Mouse (Mus musculus) G1E (cell line): ENCODE results near the gene Rai14. TPM values are rescaled to one million over a fixed set of nuclear protein-coding genes. Genes with fewer than 3 reads are reported as not detected.

Source experiments
- ATAC-seq: 2 replicates; pipeline ENCODE4 v1.8.0; 2016; ENCODE audit warnings: mild to moderate bottlenecking; ENCODE audit not compliant: insufficient number of reproducible peaks, poor library complexity, low FRiP score, severe bottlenecking; ENCODE audit errors: extremely low read depth
- DNase-seq: peaks from one replicate; pipeline ENCODE4 v3.0.0; 2012; ENCODE audit warnings: low spot score
- H3K27me3 ChIP-seq: 2 replicates; pipeline ENCODE4 v1.6.1; 2012; ENCODE audit warnings: mild to moderate bottlenecking, low read length, inconsistent platforms; ENCODE audit not compliant: insufficient read depth
- H3K36me3 ChIP-seq: replicated peaks from 2 replicates; pipeline ENCODE3; 2012; ENCODE audit warnings: mild to moderate bottlenecking, inconsistent platforms
- H3K4me1 ChIP-seq: 2 replicates; pipeline ENCODE4 v1.6.1; 2012; ENCODE audit warnings: low read depth, low read length, inconsistent platforms, mixed read lengths; ENCODE audit not compliant: insufficient read depth
- H3K4me3 ChIP-seq: 2 replicates; pipeline ENCODE4 v1.5.1; 2012; ENCODE audit warnings: low read depth, mild to moderate bottlenecking, inconsistent platforms, low read length, moderate library complexity, mixed read lengths
- H3K9me3 ChIP-seq: replicated peaks from 2 replicates; pipeline ENCODE4 v1.6.1; 2012; ENCODE audit warnings: inconsistent platforms
- CTCF ChIP-seq: IDR thresholded peaks from 2 replicates; pipeline ENCODE4 v1.5.1; 2012; ENCODE audit warnings: low read depth, low read length, inconsistent platforms, mixed read lengths
- GATA1 ChIP-seq: IDR thresholded peaks from 2 replicates; pipeline ENCODE4 v1.6.1; 2012; ENCODE audit warnings: borderline replicate concordance, low read length, inconsistent platforms, mixed read lengths
- GATA2 ChIP-seq: IDR thresholded peaks from 2 replicates; pipeline ENCODE4 v1.6.1; 2012; ENCODE audit warnings: low read depth, low read length, inconsistent platforms, borderline replicate concordance
- POLR2AphosphoS5 ChIP-seq: IDR thresholded peaks from 2 replicates; pipeline ENCODE4 v1.6.1; 2012; ENCODE audit warnings: low read depth, low read length, inconsistent platforms; ENCODE audit not compliant: insufficient replicate concordance
- TAL1 ChIP-seq: conservative IDR thresholded peaks from 2 replicates; pipeline ENCODE4 v1.6.1; 2012; ENCODE audit warnings: low read depth, low read length, inconsistent platforms, mixed read lengths
- polyA plus RNA-seq: library from polyadenylated mRNA; stranded (reverse); fragments of >175 nt; gene quantifications from 2 replicates; pipeline ENCODE4 v1.2.3, GENCODE M21; 2012
- total RNA-seq, 2 experiments: library from RNA; stranded (forward) in 1 of 2; stranded (reverse) in 1 of 2; fragments of 200-1000 nt in 1 of 2; fragments of >200 nt in 1 of 2; fragmentation: Nextera tagmentation in 1 of 2; gene quantifications; 2 replicates each; pipeline ENCODE4 v1.2.3; 2014 to 2017

Gene Rai14
- total and polyA plus RNA-seq, 3 experiments = 0.60 TPM; not detected in 2

GRCm38 (mm10) chr15:10665816-10666215 lies 48.6 kb downstream of the Rai14 start:
- no peak for DNase-seq
- H3K36me3 ChIP-seq = no peaks in the 10 kb centered on the region
- H3K27me3 ChIP-seq = no peaks in the 10 kb centered on the region
- TF ChIP-seq CTCF (no peak), GATA2 (no peak), GATA1 (no peak), POLR2AphosphoS5 (no peak), TAL1 (no peak)
- no peak overlapping the region for H3K4me3 ChIP-seq
- no peaks in the 10 kb centered on the region for H3K9me3 ChIP-seq
- H3K4me1 ChIP-seq = no peaks in the 10 kb centered on the region
- no peak for ATAC-seq

- DNase-seq = no peak
- Histone ChIP-seq H3K9me3 (no peaks in the 10 kb centered on the region), H3K4me1 (no peaks in the 10 kb centered on the region)
Observed at GRCm38 (mm10) chr15:10664529-10664898, 49.9 kb downstream of the Rai14 start.

DNA sequence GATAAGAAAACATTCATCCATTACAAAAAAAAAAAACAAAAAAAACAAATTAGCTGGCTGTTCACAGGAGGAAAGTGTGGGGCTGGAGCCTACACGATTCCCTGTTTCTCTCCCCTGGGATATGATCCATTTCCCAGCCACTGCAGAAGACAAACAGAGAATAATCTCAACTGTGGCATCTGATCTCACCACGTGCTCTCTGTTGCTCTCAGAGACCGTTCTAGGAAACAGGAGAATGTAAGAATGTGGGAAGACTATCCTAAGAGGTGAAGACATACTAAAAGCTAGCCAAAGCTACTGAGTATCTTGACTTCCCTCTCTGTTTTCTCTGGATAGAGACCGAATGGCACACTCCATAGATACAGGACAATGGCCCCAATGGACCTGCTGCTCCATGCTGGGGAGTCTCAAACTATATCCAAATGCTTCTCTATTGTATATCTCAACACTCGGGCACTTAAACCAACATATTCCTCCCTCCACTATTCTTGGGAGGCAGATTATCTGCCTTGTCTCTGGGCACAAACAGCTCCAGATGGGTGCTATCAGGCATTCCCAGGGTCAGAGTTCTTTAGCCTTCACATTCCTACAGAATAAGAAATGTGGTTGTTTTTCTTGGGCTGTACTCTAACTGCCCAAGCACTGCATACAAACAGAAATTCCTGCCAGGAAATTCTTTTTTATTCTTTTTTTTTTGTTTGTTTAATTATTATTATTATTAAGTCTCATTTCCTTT lies 50.5 kb downstream of the Rai14 start:
- ATAC-seq (no peak), DNase-seq (no peak)
- H3K4me3 ChIP-seq = no peak overlapping the region
- no peak for TF ChIP-seq POLR2AphosphoS5
- no peak for TF ChIP-seq CTCF
- no peak for TF ChIP-seq GATA1
- TF ChIP-seq GATA2 = no peak
- TF ChIP-seq TAL1 = no peak
- H3K9me3 ChIP-seq = no peaks in the 10 kb centered on the region
- no peaks in the 10 kb centered on the region for H3K36me3 ChIP-seq
- H3K4me1 ChIP-seq = no peaks in the 10 kb centered on the region
- H3K27me3 ChIP-seq = no peaks in the 10 kb centered on the region

More at GRCm38 (mm10) chr15:10664529-10664898, 49.9 kb downstream of the Rai14 start:
- Histone ChIP-seq H3K36me3 (no peaks in the 10 kb centered on the region), H3K27me3 (no peaks in the 10 kb centered on the region), H3K4me3 (no peak overlapping the region)
- no peak for ATAC-seq
- TF ChIP-seq GATA1 = no peak

- DNase-seq (no peak), ATAC-seq (no peak)
- TF ChIP-seq TAL1 = no peak
- TF ChIP-seq POLR2AphosphoS5 = no peak
- no peak for TF ChIP-seq GATA2
- TF ChIP-seq GATA1 = no peak
- TF ChIP-seq CTCF = no peak
- no peaks in the 10 kb centered on the region for H3K27me3 ChIP-seq
- H3K36me3 ChIP-seq = no peaks in the 10 kb centered on the region
- H3K4me3 ChIP-seq = no peak overlapping the region
- no peaks in the 10 kb centered on the region for H3K4me1 ChIP-seq
- H3K9me3 ChIP-seq = no peaks in the 10 kb centered on the region
Observed at GRCm38 (mm10) chr15:10661961-10662606, 52.3 kb downstream of the Rai14 start.

DNA sequence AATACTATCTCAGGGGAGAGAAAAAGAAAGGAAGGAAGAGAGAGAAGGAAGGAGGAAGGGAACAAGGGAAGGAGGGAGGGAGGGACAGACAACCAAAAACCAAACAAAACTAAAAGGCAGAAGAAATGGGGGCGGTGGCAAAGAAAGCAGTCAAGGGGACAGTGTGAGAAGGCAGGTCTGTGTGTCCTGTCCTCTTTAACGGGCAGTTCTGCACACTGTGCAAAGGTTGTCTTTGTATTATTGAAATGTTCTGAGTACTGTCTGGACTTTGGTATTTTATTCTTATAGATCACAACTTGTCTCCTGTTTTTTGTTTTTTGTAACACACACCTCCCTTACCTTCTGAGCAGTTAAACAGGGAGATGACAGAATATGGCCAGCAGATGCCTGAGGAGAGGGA lies 55.6 kb downstream of the Rai14 start:
- DNase-seq (no peak), ATAC-seq (no peak)
- H3K4me3 ChIP-seq = no peak overlapping the region
- no peaks in the 10 kb centered on the region for H3K4me1 ChIP-seq
- no peaks in the 10 kb centered on the region for H3K9me3 ChIP-seq
- no peaks in the 10 kb centered on the region for H3K36me3 ChIP-seq
- H3K27me3 ChIP-seq = no peaks in the 10 kb centered on the region
- TF ChIP-seq CTCF (no peak), GATA2 (no peak), TAL1 (no peak), POLR2AphosphoS5 (no peak), GATA1 (no peak)

DNA sequence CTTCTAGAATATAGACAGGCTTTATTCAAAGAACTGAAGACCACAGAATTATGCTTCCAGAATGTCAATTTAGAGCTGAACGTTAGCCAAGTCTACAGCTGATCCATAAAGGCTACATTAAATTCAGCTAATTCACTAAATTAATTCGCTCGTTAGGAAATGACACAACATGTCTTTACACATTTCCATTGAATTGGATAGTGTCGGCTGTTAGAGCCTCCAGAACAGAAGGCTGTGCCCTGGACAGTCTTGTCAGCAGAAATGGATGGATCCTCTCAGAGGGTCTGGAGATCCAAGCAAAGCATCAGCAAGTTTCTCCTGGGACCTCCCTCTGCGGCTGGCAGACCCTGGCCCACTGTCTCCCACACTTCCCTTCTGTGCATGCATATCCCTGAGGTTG lies 58.3 kb downstream of the Rai14 start:
- no peak overlapping the region for H3K4me3 ChIP-seq
- no peaks in the 10 kb centered on the region for H3K36me3 ChIP-seq
- no peak for TF ChIP-seq GATA1
- no peak for TF ChIP-seq GATA2
- no peak for TF ChIP-seq CTCF
- TF ChIP-seq TAL1 = no peak
- no peak for TF ChIP-seq POLR2AphosphoS5
- ATAC-seq = no peak
- H3K4me1 ChIP-seq = no peaks in the 10 kb centered on the region
- H3K9me3 ChIP-seq = no peaks in the 10 kb centered on the region
- DNase-seq = no peak
- H3K27me3 ChIP-seq = no peaks in the 10 kb centered on the region
